Mouse (Mus musculus): ENCODE data around the gene Skint2. TPM values are rescaled to one million over a fixed set of nuclear protein-coding genes. Genes with fewer than 3 reads are reported as not detected.

The Skint2 gene
- total RNA-seq (2014; rRNA removed) (not detected in 2 replicates), polyA plus RNA-seq (2015; fragmentation: Nextera tagmentation; extraction: Ambion mirVana) (not detected in 2 replicates)

DNA sequence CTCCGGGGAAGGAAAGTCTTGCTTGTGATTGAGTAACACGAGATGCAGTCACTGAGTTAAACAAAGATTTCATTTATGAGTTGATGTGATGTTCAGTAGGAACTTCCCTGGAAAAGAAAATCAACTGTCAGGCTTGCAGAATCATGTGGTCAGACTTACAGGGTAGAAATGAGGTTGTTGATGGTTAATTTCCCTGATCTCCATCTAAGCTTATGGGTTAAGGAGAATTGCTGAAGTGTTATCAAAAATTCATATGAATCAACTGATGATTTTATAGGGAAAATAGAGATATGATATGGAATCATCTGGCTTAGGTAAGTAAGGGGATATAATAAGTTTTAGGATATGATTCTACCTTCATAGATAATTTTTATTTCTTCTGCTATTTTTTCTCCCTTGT lies at the start of gene Skint2:
Skint2 (plus strand) TSS at position 301 of the 400 bp plus-strand sequence.
- H3K9ac ChIP-seq (replicated peaks; ENCODE audit: low read length, poor library complexity, severe bottlenecking), result no peak within 1 kb of the TSS
- DNase-seq (ENCODE audit: low spot score) (no peak), ATAC-seq (ENCODE audit: low FRiP score) (no peak)
- 77% methylated on average over 2 of the region's 2 CpGs for WGBS
- no peaks in the 10 kb centered on the region for H3K27me3 ChIP-seq (ENCODE audit: insufficient read depth, low read length)
- H3K27ac ChIP-seq (ENCODE audit: low read depth, low read length), result no peak within 1 kb of the TSS
- H3K4me2 ChIP-seq (ENCODE audit: low read depth, low read length, poor library complexity, severe bottlenecking), result no peak within 1 kb of the TSS
- no peak for TF ChIP-seq CTCF (IDR thresholded peaks at IDR 0.05)
- H3K4me1 ChIP-seq (ENCODE audit: insufficient read depth, low read length), result no peaks in the 10 kb centered on the region
- H3K4me3 ChIP-seq (ENCODE audit: low read depth, low read length), result no peak within 1 kb of the TSS
- H3K36me3 ChIP-seq (ENCODE audit: insufficient read depth, low read length), result no peaks in the 10 kb centered on the region
- H3K9me3 ChIP-seq (ENCODE audit: low read length), result no peaks in the 10 kb centered on the region

Other genes with a start within 250 kb of the Skint2 start
- gene Skint9, start 123.2 kb upstream of the Skint2 start, total RNA-seq (2014; rRNA removed), result not detected in 2 replicates
- not detected in 2 replicates for gene Skint9, start 123.2 kb upstream of the Skint2 start, polyA plus RNA-seq (2015; fragmentation: Nextera tagmentation; extraction: Ambion mirVana)
- gene Skint10, start 217.7 kb downstream of the Skint2 start, total RNA-seq (2014; rRNA removed), result not detected in 2 replicates
- gene Skint10, start 217.7 kb downstream of the Skint2 start, polyA plus RNA-seq (2015; fragmentation: Nextera tagmentation; extraction: Ambion mirVana), result not detected in 2 replicates